Mouse (Mus musculus): ENCODE results near the gene Akt1.

Gene Akt1

GRCm38 (mm10) chr12:112627097-112627881, 47.4 kb downstream of the Akt1 start:
- DNase-seq (ENCODE audit: low spot score in 2 of 2), result no peak

DNA sequence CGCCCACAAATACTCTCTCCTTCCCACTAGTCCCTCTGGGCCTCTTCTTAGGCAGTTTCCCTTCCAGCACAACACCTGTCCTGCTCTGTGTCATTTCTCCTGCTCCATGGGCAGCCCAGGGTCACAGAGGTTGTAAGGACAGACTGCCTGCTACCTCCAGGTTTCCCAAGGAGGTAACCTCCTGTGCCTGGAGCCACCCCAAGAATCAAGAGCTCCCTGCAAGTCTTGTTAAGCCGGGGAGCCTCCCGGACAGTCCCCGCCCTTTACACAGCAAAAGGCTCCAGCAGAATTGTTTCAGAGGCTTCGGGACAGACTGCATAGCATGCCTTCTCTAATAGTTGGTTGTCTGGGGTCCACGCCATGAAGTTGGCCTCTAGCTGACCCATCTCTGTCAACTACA, 48.2 kb downstream of the Akt1 start:
- no peak for DNase-seq (ENCODE audit: low spot score in 2 of 2)

DNA sequence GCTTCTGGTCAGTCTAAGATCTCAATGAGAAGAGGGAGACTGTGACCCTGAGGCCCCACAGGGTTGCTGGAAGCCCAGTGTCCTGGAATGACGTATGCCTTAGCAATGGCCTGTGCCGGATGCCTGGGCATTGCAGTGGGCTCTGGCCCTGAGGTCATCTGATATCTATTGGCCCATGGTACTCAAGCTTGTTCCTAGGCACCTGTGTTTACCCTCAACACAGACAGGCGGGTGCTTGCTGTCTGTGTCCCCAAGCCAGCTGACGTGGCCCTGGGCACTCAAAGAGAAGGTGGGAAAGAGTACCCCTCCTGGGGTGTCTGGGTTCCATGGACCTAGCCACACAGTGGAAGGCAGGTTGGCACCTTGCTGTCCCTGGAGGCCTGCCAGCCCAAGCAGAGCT, 49.0 kb downstream of the Akt1 start:
- no peak for DNase-seq (ENCODE audit: low spot score in 2 of 2)

GRCm38 (mm10) chr12:112623742-112624141, 50.9 kb downstream of the Akt1 start:
- peak in 1 of 2 experiments; percentile 45 for DNase-seq (ENCODE audit: low spot score in 2 of 2)

- no peak for DNase-seq (ENCODE audit: low spot score in 2 of 2)
These were observed 52.8 kb downstream of the Akt1 start for GRCm38 (mm10) chr12:112621900-112622299.

- no peak for DNase-seq (ENCODE audit: low spot score in 2 of 2)
These were observed 54.2 kb downstream of the Akt1 start for GRCm38 (mm10) chr12:112620354-112621061.

- DNase-seq (ENCODE audit: low spot score in 2 of 2), result no peak
These were observed 54.9 kb downstream of the Akt1 start, which contains the start of gene Adssl1 for GRCm38 (mm10) chr12:112619686-112620353. Gene Adssl1, plus strand, starts transcription at chr12:112620045.

GRCm38 (mm10) chr12:112618981-112619685, 55.6 kb downstream of the Akt1 start:
- no peak for DNase-seq (ENCODE audit: low spot score in 2 of 2)

GRCm38 (mm10) chr12:112617898-112618380, 56.7 kb downstream of the Akt1 start:
- peak in 1 of 2 experiments; percentile 72 for DNase-seq (ENCODE audit: low spot score in 2 of 2)

DNA sequence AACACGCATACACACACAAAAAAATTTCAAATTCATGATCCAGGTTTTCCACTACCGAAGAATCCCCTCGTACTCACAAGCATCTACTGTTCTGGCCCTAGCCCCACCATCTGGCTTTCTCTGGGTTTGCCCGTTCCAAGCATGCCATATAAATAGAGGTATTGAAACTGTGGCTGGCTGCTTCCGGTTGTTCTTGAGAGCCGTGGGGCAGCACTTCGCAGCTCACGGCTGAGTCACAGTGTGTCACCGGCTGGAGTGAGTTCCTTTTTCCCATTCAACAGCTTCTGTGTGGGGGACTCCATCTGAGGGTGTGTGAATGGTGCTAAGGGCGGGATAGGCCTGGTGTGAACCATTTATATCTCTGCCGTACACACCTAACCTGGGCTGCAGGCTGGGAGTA, 57.5 kb downstream of the Akt1 start:
- DNase-seq (ENCODE audit: low spot score in 2 of 2), result peak; percentile 81 to 84

- DNase-seq (ENCODE audit: low spot score in 2 of 2), result no peak
These were observed 58.0 kb downstream of the Akt1 start for GRCm38 (mm10) chr12:112616668-112617067.

GRCm38 (mm10) chr12:112609031-112609430, 65.7 kb downstream of the Akt1 start:
- DNase-seq (ENCODE audit: low spot score in 2 of 2), result no peak

GRCm38 (mm10) chr12:112606998-112607397, 67.7 kb downstream of the Akt1 start:
- no peak for DNase-seq (ENCODE audit: low spot score in 2 of 2)

GRCm38 (mm10) chr12:112605766-112606165, 68.9 kb downstream of the Akt1 start:
- peak; percentile 81 to 83 for DNase-seq (ENCODE audit: low spot score in 2 of 2)

DNA sequence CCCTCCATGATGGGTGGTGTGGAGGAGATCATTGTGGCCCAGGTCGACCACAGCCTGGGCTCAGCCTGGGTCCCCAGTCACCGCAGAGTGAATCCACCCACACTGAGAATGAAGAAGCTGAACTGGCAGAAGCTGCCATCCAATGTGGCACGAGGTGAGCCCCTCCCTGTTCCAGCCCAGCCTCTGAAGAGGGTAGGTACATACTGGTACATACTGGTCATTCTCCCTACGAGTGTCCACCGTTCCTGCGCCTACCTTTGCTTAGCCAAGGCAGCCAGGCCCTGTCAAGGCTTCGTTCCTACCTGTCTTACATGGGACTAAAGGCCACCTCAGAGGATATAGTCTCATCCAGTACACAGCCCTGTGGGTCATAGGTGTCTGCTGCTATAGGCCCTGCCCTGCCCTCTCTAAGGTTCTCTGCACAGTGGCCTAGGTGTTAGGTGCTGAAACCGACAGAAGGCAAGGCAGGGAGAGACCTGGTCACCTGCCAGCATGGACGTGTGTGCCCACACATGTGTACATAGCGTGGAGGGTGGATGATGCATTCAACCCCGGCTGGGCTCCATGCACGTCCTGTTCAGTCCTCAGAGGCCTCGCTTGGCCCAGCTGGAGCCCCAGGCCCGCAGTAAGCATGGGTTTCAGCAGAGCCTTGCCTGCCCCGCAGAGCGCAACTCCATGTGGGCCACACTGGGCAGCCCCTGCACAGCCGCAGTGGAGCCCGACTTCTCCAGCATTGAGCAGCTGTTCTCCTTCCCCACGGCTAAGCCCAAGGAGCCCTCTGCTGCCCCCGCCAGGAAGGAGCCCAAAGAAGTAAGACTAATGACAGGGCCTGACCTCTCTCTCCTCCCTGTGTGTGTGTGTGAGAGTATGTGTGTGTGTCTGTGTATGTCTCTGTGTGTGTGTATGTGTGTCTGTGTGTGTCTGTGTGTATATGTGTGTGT, 69.7 kb downstream of the Akt1 start:
- DNase-seq (ENCODE audit: low spot score in 2 of 2), result no peak

- DNase-seq (ENCODE audit: low spot score in 2 of 2), result no peak
These were observed 70.7 kb downstream of the Akt1 start for GRCm38 (mm10) chr12:112604022-112604421.
